Mouse (Mus musculus): ENCODE data around the gene Zzz3. TPM values are rescaled to one million over a fixed set of nuclear protein-coding genes. Genes with fewer than 3 reads are reported as not detected.

Zzz3 gene
- total and polyA plus RNA-seq, 2 experiments from 2014 or later, result 18.1 to 22.4 TPM

DNA sequence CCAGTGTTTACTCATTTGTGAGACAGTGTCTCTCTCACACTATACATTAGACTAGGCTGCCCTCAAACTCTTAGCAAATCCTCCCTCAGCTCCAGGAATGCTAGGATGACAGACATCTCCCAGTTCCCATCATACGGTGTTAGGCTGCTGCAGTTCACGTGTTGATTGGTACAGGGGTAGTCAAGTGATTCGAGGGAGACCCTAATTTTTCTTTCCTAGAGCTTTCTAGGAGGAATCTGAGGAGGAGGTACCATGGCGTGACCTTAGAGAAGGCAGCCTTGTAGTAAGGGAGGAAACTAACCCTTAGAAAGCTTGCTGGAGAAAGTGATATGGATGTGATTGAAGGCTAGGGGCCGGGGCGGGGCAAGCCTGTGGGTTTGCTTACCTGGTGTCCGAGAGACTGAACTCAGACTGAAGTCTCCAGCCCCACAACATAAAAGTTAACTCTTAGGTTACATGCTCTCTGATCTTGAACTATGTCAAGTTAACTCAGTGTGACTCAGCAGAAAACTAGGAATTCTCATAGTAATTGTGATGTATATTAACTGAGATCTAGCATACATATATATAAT, 15.8 kb downstream of the Zzz3 start:
- ATAC-seq (ENCODE audit: insufficient read depth, low read depth), result no peak
- Histone ChIP-seq H3K9ac (replicated peaks; ENCODE audit: low read depth, low read length) (no peak overlapping the region), H3K36me3 (replicated peaks; ENCODE audit: control insufficient read depth, insufficient read depth, low read length) (no peaks in the 10 kb centered on the region), H3K4me2 (ENCODE audit: low read depth, low read length) (no peak overlapping the region), H3K27ac (ENCODE audit: low read depth) (no peak overlapping the region), H3K4me3 (ENCODE audit: low read depth, low read length) (no peak overlapping the region), H3K4me1 (ENCODE audit: control insufficient read depth, insufficient read depth) (peaks cover 26% of the 10 kb centered on the region), H3K9me3 (replicated peaks; ENCODE audit: control insufficient read depth, low read length) (no peaks in the 10 kb centered on the region), H3K27me3 (ENCODE audit: control insufficient read depth, insufficient read depth, low read length) (no peaks in the 10 kb centered on the region)
- TF ChIP-seq CTCF (IDR thresholded peaks at IDR 0.05; ENCODE audit: low read depth), result no peak
- TF ChIP-seq EP300 (IDR thresholded peaks at IDR 0.05; ENCODE audit: low read depth), result no peak
- 62% methylated on average over 7 of the region's 7 CpGs for WGBS
- DNase-seq (ENCODE audit: low spot score), result no peak

DNA sequence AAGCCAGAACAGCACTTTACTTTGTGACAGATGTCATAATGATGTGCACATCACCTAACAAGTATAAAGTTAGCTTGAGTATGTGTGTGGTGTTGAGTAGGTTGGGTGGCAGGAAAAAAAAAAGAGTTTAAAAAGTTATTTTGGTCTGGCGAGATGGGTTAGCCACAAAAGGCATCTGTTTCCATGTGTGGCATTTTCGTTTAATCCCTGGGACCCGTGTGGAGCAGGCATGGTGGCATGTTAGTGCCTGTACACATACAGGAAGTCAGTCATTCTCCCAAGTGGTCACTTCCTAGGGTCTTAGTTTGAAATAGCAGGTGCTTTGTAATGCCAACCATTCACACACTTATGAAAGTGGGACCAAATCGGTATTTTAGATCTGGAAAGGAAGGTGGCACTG, 17.1 kb downstream of the Zzz3 start:
- Histone ChIP-seq H3K36me3 (replicated peaks; ENCODE audit: control insufficient read depth, insufficient read depth, low read length) (no peaks in the 10 kb centered on the region), H3K27ac (ENCODE audit: low read depth) (peak overlapping the region; percentile 2; the same call in 1 of the 2 replicates), H3K4me1 (ENCODE audit: control insufficient read depth, insufficient read depth) (peaks cover 17% of the 10 kb centered on the region), H3K9ac (replicated peaks; ENCODE audit: low read depth, low read length) (no peak overlapping the region), H3K4me3 (ENCODE audit: low read depth, low read length) (no peak overlapping the region), H3K4me2 (ENCODE audit: low read depth, low read length) (no peak overlapping the region), H3K9me3 (replicated peaks; ENCODE audit: control insufficient read depth, low read length) (no peaks in the 10 kb centered on the region), H3K27me3 (ENCODE audit: control insufficient read depth, insufficient read depth, low read length) (no peaks in the 10 kb centered on the region)
- 71% methylated on average over 4 of the region's 4 CpGs for WGBS
- TF ChIP-seq EP300 (IDR thresholded peaks at IDR 0.05; ENCODE audit: low read depth) (no peak), CTCF (IDR thresholded peaks at IDR 0.05; ENCODE audit: low read depth) (no peak)
- DNase-seq (ENCODE audit: low spot score) (no peak), ATAC-seq (ENCODE audit: insufficient read depth, low read depth) (no peak)

DNA sequence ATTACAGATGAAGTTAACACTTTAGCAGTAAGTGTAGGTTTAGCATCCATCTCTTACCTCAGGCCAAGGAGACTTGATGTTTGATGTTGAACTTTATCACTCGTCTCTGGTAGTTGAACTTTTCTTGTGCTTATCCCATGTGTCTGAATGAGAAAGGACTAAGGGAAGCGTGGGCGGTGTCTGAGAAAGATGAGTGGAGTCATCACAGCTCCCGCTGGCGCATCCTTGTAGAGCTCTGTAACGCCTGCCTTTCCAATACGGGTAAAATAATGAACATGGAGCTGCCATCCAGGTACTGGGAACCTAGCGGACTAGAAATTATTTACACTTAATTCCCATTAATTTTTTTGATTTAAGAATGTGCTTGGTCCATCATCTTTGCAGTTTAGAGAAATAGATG, 33.7 kb downstream of the Zzz3 start:
- no peak overlapping the region for H3K9ac ChIP-seq (replicated peaks; ENCODE audit: low read depth, low read length)
- WGBS, result 86% methylated on average over 8 of the region's 8 CpGs
- no peak overlapping the region for H3K27ac ChIP-seq (ENCODE audit: low read depth)
- H3K4me1 ChIP-seq (ENCODE audit: control insufficient read depth, insufficient read depth), result no peaks in the 10 kb centered on the region
- H3K27me3 ChIP-seq (ENCODE audit: control insufficient read depth, insufficient read depth, low read length), result no peaks in the 10 kb centered on the region
- H3K9me3 ChIP-seq (replicated peaks; ENCODE audit: control insufficient read depth, low read length), result no peaks in the 10 kb centered on the region
- DNase-seq (ENCODE audit: low spot score) (no peak), ATAC-seq (ENCODE audit: insufficient read depth, low read depth) (no peak)
- no peak overlapping the region for H3K4me2 ChIP-seq (ENCODE audit: low read depth, low read length)
- TF ChIP-seq CTCF (IDR thresholded peaks at IDR 0.05; ENCODE audit: low read depth) (no peak), EP300 (IDR thresholded peaks at IDR 0.05; ENCODE audit: low read depth) (no peak)
- H3K4me3 ChIP-seq (ENCODE audit: low read depth, low read length), result no peak overlapping the region
- peaks cover 24% of the 10 kb centered on the region for H3K36me3 ChIP-seq (replicated peaks; ENCODE audit: control insufficient read depth, insufficient read depth, low read length)

DNA sequence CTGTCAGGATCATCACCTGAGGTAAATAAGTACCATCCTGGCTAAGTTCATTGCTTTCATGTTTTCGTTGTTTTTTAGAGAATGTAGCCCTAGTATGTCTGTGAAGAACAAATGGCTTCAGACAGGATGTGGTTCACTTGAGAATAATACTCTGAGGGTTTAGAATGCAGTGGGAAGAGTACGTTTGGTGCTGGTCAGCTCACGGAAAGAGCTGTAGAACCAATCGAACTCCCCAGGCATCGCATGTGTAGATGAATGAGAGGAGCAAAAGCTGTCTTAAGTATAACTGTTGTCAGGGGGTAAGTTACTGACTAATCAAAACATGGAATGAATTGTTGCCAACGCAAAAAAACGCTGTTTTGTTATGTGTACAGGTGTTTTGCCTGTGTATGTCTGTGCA, 37.4 kb downstream of the Zzz3 start:
- 94% methylated on average over 7 of the region's 7 CpGs for WGBS
- Histone ChIP-seq H3K4me1 (ENCODE audit: control insufficient read depth, insufficient read depth) (no peaks in the 10 kb centered on the region), H3K9ac (replicated peaks; ENCODE audit: low read depth, low read length) (no peak overlapping the region), H3K4me2 (ENCODE audit: low read depth, low read length) (no peak overlapping the region), H3K27ac (ENCODE audit: low read depth) (no peak overlapping the region), H3K4me3 (ENCODE audit: low read depth, low read length) (no peak overlapping the region), H3K27me3 (ENCODE audit: control insufficient read depth, insufficient read depth, low read length) (no peaks in the 10 kb centered on the region), H3K9me3 (replicated peaks; ENCODE audit: control insufficient read depth, low read length) (no peaks in the 10 kb centered on the region), H3K36me3 (replicated peaks; ENCODE audit: control insufficient read depth, insufficient read depth, low read length) (peaks cover 26% of the 10 kb centered on the region)
- no peak for DNase-seq (ENCODE audit: low spot score)
- no peak for TF ChIP-seq EP300 (IDR thresholded peaks at IDR 0.05; ENCODE audit: low read depth)
- no peak for TF ChIP-seq CTCF (IDR thresholded peaks at IDR 0.05; ENCODE audit: low read depth)
- no peak for ATAC-seq (ENCODE audit: insufficient read depth, low read depth)

DNA sequence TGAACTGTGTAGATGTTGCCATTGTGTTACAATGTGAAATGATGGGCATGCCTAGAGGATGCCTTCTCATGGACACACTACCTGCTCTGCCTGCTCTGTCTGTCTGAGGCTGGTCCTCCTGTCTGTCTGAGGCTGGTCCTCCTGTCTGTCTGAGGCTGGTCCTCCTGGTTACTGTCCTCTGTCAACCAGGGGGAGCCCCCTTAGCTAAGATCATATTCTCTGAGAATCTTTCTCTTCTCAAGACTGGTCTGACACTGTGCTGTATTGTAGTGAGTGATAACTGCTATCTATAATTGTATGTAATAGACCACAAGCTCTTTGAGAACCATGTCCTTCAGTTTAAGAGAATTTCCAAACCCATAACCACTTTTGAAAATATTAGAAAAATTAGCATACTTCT, 40.3 kb downstream of the Zzz3 start:
- no peaks in the 10 kb centered on the region for H3K4me1 ChIP-seq (ENCODE audit: control insufficient read depth, insufficient read depth)
- ATAC-seq (ENCODE audit: insufficient read depth, low read depth), result no peak
- no peaks in the 10 kb centered on the region for H3K27me3 ChIP-seq (ENCODE audit: control insufficient read depth, insufficient read depth, low read length)
- H3K4me2 ChIP-seq (ENCODE audit: low read depth, low read length), result no peak overlapping the region
- H3K36me3 ChIP-seq (replicated peaks; ENCODE audit: control insufficient read depth, insufficient read depth, low read length), result peaks cover 18% of the 10 kb centered on the region; the same call in 1 of the 2 replicates
- no peak overlapping the region for H3K9ac ChIP-seq (replicated peaks; ENCODE audit: low read depth, low read length)
- H3K9me3 ChIP-seq (replicated peaks; ENCODE audit: control insufficient read depth, low read length), result no peaks in the 10 kb centered on the region
- no peak for DNase-seq (ENCODE audit: low spot score)
- TF ChIP-seq CTCF (IDR thresholded peaks at IDR 0.05; ENCODE audit: low read depth) (no peak), EP300 (IDR thresholded peaks at IDR 0.05; ENCODE audit: low read depth) (no peak)
- H3K27ac ChIP-seq (ENCODE audit: low read depth), result no peak overlapping the region
- H3K4me3 ChIP-seq (ENCODE audit: low read depth, low read length), result no peak overlapping the region

DNA sequence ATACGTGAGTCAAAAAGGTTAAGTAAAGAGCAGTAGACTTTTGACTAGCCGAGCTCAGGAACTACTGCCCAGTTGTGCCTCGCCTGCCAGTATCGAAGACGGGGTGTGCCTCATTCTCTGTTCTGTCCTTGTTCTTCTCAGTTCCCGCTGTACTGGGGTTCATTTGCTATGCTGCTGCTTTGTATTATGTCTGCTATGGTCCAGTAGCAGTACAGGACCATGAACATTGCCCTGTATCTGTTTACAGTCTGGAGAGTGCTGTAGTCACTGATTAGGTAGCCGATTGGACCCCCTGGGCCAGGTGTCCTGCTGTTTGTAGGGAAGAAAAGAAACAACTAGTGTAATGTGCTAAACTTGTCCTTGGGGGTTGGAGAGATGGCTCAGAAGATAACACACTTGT, 42.8 kb downstream of the Zzz3 start:
- Histone ChIP-seq H3K4me3 (ENCODE audit: low read depth, low read length) (no peak overlapping the region), H3K27me3 (ENCODE audit: control insufficient read depth, insufficient read depth, low read length) (no peaks in the 10 kb centered on the region), H3K9me3 (replicated peaks; ENCODE audit: control insufficient read depth, low read length) (no peaks in the 10 kb centered on the region), H3K36me3 (replicated peaks; ENCODE audit: control insufficient read depth, insufficient read depth, low read length) (peaks cover 18% of the 10 kb centered on the region; the same call in 1 of the 2 replicates), H3K27ac (ENCODE audit: low read depth) (no peak overlapping the region), H3K4me2 (ENCODE audit: low read depth, low read length) (no peak overlapping the region), H3K9ac (replicated peaks; ENCODE audit: low read depth, low read length) (no peak overlapping the region), H3K4me1 (ENCODE audit: control insufficient read depth, insufficient read depth) (no peaks in the 10 kb centered on the region)
- WGBS, result 95% methylated on average over 7 of the region's 7 CpGs
- TF ChIP-seq EP300 (IDR thresholded peaks at IDR 0.05; ENCODE audit: low read depth) (no peak), CTCF (IDR thresholded peaks at IDR 0.05; ENCODE audit: low read depth) (no peak)
- no peak for ATAC-seq (ENCODE audit: insufficient read depth, low read depth)
- no peak for DNase-seq (ENCODE audit: low spot score)

All from heart, postnatal 0 days (tissue).